Mouse (Mus musculus) C2C12 (cell line): Measurements from ENCODE around the gene Tmem132a. TPM values are rescaled to one million over a fixed set of nuclear protein-coding genes. Genes with fewer than 3 reads are reported as not detected.

Experiments
- H3K27me3 ChIP-seq: one replicate; pipeline ENCODE4 v1.6.1; 2011; ENCODE audit not compliant: control insufficient read depth, insufficient read depth, insufficient read length
- H3K36me3 ChIP-seq: one replicate; pipeline ENCODE4 v1.6.1; 2011; ENCODE audit not compliant: control insufficient read depth, insufficient read depth
- H3K4me3 ChIP-seq: one replicate; pipeline ENCODE4 v1.5.1; 2011; ENCODE audit warnings: mild to moderate bottlenecking, control low read depth; ENCODE audit not compliant: poor library complexity, insufficient read depth, severe bottlenecking
- H3K79me2 ChIP-seq: one replicate; pipeline ENCODE4 v1.6.1; 2011; ENCODE audit not compliant: control insufficient read depth, insufficient read depth
- H3K79me3 ChIP-seq: one replicate; pipeline ENCODE4 v1.6.1; 2011; ENCODE audit warnings: low read depth, control low read depth
- H3ac ChIP-seq: one replicate; pipeline ENCODE3; 2011; ENCODE audit warnings: low read depth; ENCODE audit not compliant: control insufficient read depth, insufficient read length
- CEBPB ChIP-seq: IDR thresholded peaks from one replicate; pipeline ENCODE4 v1.6.1; 2011; ENCODE audit warnings: low read depth, mild to moderate bottlenecking, control low read depth, moderate library complexity
- CTCF ChIP-seq: IDR thresholded peaks from one replicate; pipeline ENCODE4 v1.5.1; 2011; ENCODE audit not compliant: control insufficient read depth, insufficient read depth, insufficient read length
- FOSL1 ChIP-seq: IDR thresholded peaks from one replicate; pipeline ENCODE4 v1.8.0; 2011; ENCODE audit warnings: mild to moderate bottlenecking, low read length; ENCODE audit not compliant: poor library complexity, insufficient read depth, severe bottlenecking
- MAX ChIP-seq: IDR thresholded peaks from one replicate; pipeline ENCODE4 v1.6.1; 2011; ENCODE audit warnings: mild to moderate bottlenecking, control low read depth
- MYOD1 ChIP-seq: IDR thresholded peaks from one replicate; pipeline ENCODE4 v1.6.1; 2011; ENCODE audit warnings: low read depth; ENCODE audit not compliant: control insufficient read depth, insufficient read length
- MYOG ChIP-seq: IDR thresholded peaks from one replicate; pipeline ENCODE4 v1.6.1; 2011; ENCODE audit not compliant: control insufficient read depth, insufficient read length; ENCODE audit errors: extremely low read depth
- USF1 ChIP-seq: IDR thresholded peaks from one replicate; pipeline ENCODE4 v1.6.1; 2011; ENCODE audit warnings: low read depth, mild to moderate bottlenecking, control low read depth, moderate library complexity
- long read RNA-seq, 2 experiments: library from polyadenylated mRNA; unstranded; transcript quantifications; one replicate each; pipeline ENCODE4 v2.0.0; 2019 to 2020
- polyA plus RNA-seq: library from polyadenylated mRNA; unstranded; fragments of >200 nt; fragmentation: generic; extraction: Trizol; gene quantifications from one replicate; pipeline ENCODE4 v1.2.1, GENCODE M21; 2012; ENCODE audit warnings: missing spikeins

Tmem132a gene
- 130 TPM for polyA plus RNA-seq
- long read RNA-seq, experiment 1, transcript Tmem132a-201 (11 exons, 3,657 nt) = major isoform, 6 of 20 reads
- long read RNA-seq, experiment 1, partial matches to known transcripts = 1 of 20 reads
- long read RNA-seq, experiment 1, other reads (novel, unspliced or antisense) = 13 of 20 reads
- long read RNA-seq, experiment 2, transcript Tmem132a-202 (10 exons, 3,895 nt) = minor isoform, 6 of 446 reads
- long read RNA-seq, experiment 2, transcript Tmem132a-201 (11 exons, 3,657 nt) = major isoform, 264 of 446 reads
- long read RNA-seq, experiment 2, partial matches to known transcripts = 75 of 446 reads
- long read RNA-seq, experiment 2, other reads (novel, unspliced or antisense) = 101 of 446 reads

DNA sequence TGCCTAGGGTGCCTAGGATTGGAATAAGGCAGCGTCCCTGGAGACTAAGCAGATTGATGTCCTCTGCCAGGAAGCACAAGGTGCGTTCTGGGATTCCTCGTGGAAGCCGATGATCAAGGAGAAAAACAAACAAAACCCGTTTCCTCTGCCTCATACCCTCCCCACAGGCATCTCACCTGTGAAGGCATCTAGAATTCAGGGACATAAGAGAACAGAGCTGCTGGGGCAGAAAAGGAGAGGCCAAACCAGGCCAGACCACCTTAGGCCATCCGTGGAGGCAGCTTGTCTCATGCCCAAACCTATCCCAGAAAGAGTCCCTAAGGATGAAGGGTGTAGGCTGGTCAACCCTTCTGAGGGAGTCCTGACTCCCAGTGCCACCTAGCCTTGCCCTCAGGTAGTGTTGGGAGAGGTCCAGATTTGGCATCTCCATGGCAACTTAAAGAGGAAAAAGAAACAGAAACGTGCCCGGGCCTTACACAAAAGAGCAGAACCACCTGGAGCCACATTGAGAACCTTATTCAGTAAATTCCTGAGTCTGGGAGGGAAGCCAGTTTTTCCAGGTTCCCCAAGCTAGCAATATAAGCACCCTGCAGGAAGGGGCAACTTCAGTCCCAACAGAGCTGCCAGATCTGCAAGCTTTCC is at the start of gene Tmem132a:
Gene Tmem132a (minus strand): TSS at position 55 of the 642 bp plus-strand sequence.
- Histone ChIP-seq H3K4me3 (peak within 1 kb of the TSS; percentile 80), H3K36me3 (peaks cover 61% of the 10 kb centered on the region)

DNA sequence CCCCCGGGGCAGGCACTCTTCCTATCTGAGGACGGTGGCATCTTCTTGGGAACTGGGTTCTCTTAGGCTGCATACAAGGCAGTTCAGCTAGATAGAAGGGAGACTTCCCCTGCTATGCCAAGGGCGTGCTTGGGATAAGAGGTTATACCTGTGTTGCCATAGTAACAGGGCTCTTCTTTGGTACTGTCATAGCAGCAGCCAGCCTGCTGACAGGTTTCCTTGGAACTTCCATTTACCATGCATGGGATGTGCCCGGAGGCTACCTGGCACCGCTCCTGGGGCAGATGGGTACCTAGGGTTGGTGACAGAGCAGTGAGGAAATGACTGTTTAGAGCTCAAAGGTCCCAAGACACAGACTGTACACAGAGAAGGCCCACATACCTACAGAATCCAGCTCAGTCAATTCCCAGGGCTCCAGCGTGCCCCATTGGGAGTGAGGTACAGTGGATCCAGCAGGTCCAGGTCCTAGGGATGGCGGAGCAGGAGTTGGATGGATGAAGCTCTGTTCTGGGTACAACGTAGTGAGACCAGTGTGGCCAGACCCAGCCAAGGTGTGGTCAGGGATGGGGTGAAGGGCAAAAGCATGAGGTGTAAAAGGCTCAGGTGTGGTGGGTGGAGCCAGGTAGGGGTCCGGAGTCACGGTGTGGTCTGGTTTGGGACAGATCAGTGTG is 48.7 kb upstream of the Tmem132a start:
- H3K36me3 ChIP-seq = no peaks in the 10 kb centered on the region
- TF ChIP-seq FOSL1 (no peak), MYOD1 (no peak), CTCF (no peak), USF1 (no peak), MAX (no peak), CEBPB (no peak), MYOG (no peak)
- H3ac ChIP-seq = no peak overlapping the region
- no peaks in the 10 kb centered on the region for H3K79me2 ChIP-seq
- no peak overlapping the region for H3K4me3 ChIP-seq
- peaks cover 38% of the 10 kb centered on the region for H3K27me3 ChIP-seq
- no peaks in the 10 kb centered on the region for H3K79me3 ChIP-seq

More for the DNA sequence above, at the start of gene Tmem132a:
- Histone ChIP-seq H3ac (peak within 1 kb of the TSS; percentile 94), H3K79me3 (peaks cover 22% of the 10 kb centered on the region), H3K27me3 (no peaks in the 10 kb centered on the region), H3K79me2 (peaks cover 36% of the 10 kb centered on the region)
- TF ChIP-seq MAX (no peak), CTCF (no peak), USF1 (no peak)

DNA sequence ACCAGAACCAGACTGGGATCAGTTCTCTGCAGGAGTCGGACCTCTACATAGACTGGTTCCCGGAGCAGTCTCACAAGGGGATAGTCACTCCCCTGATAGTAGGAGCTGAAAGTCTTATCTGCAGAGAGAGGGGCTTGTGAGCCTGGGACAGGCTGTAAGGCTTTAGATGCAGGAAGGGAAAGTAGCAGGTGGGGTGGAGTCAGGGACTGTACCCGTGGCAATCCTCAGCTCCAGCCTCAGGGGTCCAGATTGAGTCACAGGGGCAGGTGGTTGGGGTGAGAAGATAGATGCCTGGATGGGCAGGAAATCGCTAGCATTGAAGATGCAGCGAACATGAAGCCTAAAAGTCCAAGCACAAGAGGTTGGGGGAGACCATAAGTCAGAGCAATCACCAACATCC is 46.8 kb upstream of the Tmem132a start:
- Histone ChIP-seq H3ac (no peak overlapping the region), H3K4me3 (no peak overlapping the region), H3K79me3 (no peaks in the 10 kb centered on the region), H3K79me2 (no peaks in the 10 kb centered on the region), H3K27me3 (peaks cover 38% of the 10 kb centered on the region), H3K36me3 (no peaks in the 10 kb centered on the region)
- TF ChIP-seq CEBPB (no peak), MYOD1 (no peak), CTCF (no peak), MYOG (no peak), USF1 (no peak), FOSL1 (no peak)

DNA sequence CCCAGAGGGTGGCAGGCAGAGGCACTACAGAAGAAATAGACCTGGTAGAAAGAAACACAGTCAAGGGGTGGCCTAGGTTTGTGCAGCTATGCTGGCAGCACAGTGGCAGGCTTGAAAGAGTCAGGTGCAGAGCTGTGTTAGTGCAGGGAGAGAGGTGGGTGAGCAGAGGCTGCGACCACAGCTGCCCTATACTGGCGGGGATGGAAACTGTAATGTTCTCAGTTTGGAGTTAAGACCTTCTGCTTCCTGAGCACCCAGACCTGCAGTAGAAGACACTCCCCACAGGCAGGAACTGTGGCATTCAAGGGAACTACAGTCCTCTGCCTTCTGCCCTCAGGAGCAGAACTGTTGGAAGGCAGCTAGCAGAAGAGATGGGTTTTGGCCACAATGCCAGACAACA is 45.1 kb upstream of the Tmem132a start:
- Histone ChIP-seq H3K36me3 (no peaks in the 10 kb centered on the region), H3K79me2 (no peaks in the 10 kb centered on the region), H3ac (no peak overlapping the region), H3K4me3 (no peak overlapping the region), H3K79me3 (no peaks in the 10 kb centered on the region), H3K27me3 (peaks cover 38% of the 10 kb centered on the region)
- no peak for TF ChIP-seq MAX

DNA sequence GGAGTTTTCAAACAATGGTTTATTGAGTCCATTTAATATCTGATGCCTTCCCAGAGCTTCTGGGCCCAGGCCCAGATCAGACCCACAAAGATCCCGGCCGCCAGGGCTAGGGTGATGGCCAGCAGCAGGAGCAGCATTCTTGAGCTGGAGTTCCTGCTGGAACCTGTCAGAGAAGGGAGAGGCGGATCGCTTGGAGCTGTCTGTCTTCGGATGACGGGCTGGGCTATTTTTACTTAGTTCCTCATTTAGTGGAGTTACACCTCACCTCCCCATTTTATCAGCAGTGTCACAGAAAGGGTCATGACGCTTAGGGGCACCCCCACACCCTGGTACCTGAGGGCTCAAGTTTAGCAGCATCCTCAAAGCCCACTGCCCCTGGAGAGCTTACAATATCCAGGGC is 44.6 kb upstream of the Tmem132a start:
- peaks cover 1% of the 10 kb centered on the region for H3K36me3 ChIP-seq
- no peaks in the 10 kb centered on the region for H3K79me2 ChIP-seq
- peaks cover 38% of the 10 kb centered on the region for H3K27me3 ChIP-seq
- no peaks in the 10 kb centered on the region for H3K79me3 ChIP-seq
- no peak for TF ChIP-seq MYOG
- no peak for TF ChIP-seq FOSL1
- no peak for TF ChIP-seq MYOD1
- no peak for TF ChIP-seq CEBPB
- no peak for TF ChIP-seq MAX
- TF ChIP-seq CTCF = no peak
- H3K4me3 ChIP-seq = no peak overlapping the region
- H3ac ChIP-seq = no peak overlapping the region

GRCm38 (mm10) chr19:10909087-10909721 is 39.5 kb upstream of the Tmem132a start:
- TF ChIP-seq CEBPB (no peak), MAX (no peak), MYOD1 (no peak)
- H3K36me3 ChIP-seq = peaks cover 36% of the 10 kb centered on the region
- H3ac ChIP-seq = no peak overlapping the region
- no peaks in the 10 kb centered on the region for H3K79me3 ChIP-seq
- no peak overlapping the region for H3K4me3 ChIP-seq
- H3K79me2 ChIP-seq = no peaks in the 10 kb centered on the region
- peaks cover under 1% of the 10 kb centered on the region for H3K27me3 ChIP-seq
